Mouse (Mus musculus) right cerebral cortex, postnatal 4 days (tissue): Measurements from ENCODE around the gene H2-Q7.
"Not testable (repeated sequence)": the region's sequence is repeated elsewhere in the genome, so short reads cannot be mapped to it uniquely, and the experiment has no call there.

Experiments used
- DNase-seq: peaks from one replicate; pipeline ENCODE4 v3.0.0-alpha.2; 2022

H2-Q7 gene

GRCm38 (mm10) chr17:35437386-35437936 is 1.5 kb upstream of the H2-Q7 start:
- not testable (repeated sequence) for DNase-seq

DNA sequence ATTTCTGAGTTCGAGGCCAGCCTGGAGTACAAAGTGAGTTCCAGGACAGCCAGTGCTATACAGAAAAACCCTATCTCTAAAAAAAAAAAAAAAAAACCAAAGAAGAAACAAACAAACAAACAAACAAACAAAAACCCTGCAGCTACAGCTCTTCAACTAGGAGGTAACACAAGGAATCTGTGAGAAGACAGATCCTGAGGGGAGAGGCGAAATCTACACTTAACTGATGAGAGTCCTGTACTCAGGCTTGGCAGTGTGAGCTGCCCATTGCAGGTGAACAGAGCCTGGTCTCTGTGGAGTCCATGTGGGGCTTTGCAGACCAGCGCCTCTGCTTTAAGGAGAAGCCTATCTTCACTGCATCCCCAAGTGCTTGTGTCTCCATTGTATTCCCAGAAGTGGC is 560 bp upstream of the H2-Q7 start:
- DNase-seq = not testable (repeated sequence)

DNA sequence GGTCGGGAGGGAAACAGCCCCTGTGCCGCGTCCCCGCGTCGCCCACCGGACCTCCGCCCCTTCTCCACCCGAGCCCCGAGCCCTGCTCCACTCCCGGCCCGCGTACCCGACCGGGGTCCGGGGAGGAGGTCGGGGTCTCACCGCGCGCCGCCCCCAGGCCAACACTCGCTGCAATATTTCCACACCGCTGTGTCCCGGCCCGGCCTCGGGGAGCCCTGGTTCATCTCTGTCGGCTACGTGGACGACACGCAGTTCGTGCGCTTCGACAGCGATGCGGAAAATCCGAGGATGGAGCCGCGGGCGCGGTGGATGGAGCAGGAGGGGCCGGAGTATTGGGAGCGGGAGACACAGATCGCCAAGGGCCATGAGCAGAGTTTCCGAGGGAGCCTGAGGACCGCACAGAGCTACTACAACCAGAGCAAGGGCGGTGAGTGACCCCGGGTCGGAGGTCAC is 366 bp downstream of the H2-Q7 start:
- DNase-seq = peak; percentile 11

DNA sequence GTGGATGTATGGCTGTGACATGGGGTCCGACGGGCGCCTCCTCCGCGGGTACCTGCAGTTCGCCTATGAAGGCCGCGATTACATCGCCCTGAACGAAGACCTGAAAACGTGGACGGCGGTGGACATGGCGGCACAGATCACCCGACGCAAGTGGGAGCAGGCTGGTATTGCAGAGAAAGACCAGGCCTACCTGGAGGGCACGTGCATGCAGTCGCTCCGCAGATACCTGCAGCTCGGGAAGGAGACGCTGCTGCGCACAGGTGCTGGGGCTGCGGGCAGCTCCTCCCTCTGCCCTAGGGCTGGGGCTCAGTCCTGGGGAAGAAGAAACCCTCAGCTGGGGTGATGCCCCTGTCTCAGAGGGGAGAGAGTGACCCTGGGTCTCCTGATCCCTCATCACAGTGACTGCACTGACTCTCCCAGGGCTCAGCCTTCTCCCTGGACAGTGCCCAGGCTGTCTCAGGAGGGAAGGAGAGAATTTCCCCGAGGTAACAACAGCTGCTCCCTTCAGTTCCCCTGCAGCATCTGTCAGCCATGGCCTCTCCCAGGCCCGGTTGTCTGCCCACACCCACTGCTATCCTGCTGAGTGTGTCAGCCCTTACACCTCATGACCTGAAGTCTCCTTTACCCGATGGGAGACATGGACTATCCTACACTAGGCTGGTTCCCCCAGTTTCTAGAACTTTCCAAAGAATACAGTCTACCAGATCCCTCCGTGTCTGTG is 1.1 kb downstream of the H2-Q7 start:
- not testable (repeated sequence) for DNase-seq

DNA sequence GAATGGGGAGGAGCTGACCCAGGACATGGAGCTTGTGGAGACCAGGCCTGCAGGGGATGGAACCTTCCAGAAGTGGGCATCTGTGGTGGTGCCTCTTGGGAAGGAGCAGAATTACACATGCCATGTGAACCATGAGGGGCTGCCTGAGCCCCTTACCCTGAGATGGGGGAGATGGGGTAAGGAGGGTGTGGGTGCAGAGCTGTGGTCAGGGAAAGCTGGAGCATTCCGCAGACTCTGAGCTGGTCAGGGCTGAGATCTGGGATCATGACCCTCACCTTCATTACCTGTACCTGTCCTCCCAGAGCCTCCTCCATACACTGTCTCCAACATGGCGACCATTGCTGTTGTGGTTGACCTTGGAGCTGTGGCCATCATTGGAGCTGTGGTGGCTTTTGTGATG is 3.4 kb downstream of the H2-Q7 start:
- not testable (repeated sequence) for DNase-seq

DNA sequence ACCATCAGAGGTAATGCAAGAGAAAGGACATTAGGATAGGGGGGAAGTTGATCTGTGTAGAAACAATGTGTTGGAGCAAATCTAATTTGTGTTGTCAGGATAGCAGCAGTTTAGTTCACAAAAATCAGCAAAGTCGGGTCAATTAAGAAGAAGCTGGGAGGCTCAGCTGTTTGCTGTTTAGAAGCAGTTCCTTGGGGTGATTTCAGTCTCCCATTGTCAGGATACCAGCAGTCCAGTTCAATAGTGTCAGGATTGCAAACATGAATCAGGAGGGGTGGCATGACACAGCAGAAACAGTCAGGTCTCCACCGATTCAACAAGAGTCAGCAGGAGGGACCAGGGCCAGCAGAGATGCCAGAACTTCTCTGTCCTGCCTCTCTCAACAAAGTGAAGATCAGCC is 5.6 kb downstream of the H2-Q7 start:
- not testable (repeated sequence) for DNase-seq

DNA sequence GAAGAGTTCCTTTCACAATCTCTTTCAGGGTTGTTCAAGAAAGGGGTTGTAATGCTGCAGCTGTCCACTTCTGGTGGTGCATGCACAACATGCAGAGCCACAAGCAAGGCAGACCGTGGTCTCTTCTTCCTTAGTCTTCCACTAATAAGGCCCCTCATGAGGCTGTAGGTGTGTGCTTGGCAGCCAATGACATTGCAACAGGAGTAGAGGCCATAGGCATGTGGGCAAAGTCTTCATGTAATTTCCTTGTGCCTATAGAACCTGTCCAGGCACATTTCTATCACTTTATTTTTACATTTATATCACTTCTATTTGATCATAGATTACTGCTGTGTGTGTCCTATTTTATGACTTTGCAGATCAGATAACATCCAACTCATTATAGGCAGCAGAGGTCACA is 19.3 kb downstream of the H2-Q7 start:
- DNase-seq = not testable (repeated sequence)

DNA sequence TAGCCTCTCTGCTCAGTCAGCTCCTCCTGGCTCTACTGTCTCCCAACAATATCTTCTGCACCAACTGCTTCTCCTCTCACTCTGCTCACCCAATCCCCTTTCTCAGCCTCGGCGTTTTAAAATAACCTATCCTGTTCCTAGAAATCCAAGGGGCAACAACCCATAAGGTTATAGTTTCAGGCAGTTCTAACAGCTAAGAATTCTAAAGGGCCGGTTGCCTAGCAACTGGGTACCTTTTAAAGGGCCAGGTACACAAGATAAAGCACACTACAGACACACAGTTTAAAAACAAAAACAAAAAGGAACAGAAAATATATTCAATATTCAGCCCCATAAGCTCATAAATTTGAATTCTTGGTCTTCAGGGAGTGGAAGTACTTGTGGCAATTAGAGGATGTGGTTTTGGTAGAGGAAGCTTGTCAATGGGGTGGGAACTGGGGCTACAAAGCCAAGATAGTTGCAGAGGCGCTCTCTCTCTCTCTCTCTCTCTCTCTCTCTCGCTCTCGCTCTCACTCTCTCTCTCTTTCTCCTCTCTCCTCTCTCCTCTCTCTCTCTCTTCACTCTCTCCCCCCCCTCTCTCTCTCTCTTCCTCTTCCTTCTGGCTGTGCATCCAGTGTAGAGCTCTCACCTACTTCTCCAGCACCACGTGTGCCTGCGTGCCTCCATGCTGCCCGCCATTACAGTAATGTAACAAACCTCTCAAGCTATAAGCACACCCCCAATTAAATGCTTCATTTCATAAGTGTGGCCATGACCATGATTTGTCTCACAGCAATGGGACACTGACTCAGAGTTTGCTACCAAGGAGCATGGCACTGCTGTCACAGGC is 21.8 kb downstream of the H2-Q7 start:
- not testable (repeated sequence) for DNase-seq

- peak; percentile 49 for DNase-seq
Measured at GRCm38 (mm10) chr17:35465651-35466050, 26.7 kb downstream of the H2-Q7 start.

DNA sequence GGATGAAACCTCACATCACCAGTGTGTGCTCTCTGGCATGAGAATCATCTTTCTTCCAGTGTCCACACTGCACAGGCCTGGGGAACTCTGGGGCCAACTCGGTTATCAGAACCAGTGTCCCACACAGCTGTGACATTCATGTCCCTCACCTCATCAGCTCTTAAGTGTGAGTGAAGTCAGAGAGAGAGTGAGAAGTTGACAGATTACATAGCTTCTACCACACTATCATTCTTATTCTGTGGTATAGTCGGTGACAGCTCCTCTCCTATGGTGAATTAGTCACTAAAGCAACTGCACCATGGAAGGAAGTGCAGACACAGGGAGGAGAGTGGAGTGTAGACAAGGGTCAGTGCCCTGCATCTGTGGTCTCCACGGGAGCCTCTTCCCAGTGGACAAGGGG is 30.0 kb downstream of the H2-Q7 start:
- DNase-seq = not testable (repeated sequence)

- peak; percentile 6 for DNase-seq
Measured at GRCm38 (mm10) chr17:35469842-35470751, 31.1 kb downstream of the H2-Q7 start, which contains the start of gene H2-Q10. Gene H2-Q10 (plus strand): TSS chr17:35470089.

- peak; percentile 71 for DNase-seq
Measured at GRCm38 (mm10) chr17:35484066-35484465, 45.1 kb downstream of the H2-Q7 start.

DNA sequence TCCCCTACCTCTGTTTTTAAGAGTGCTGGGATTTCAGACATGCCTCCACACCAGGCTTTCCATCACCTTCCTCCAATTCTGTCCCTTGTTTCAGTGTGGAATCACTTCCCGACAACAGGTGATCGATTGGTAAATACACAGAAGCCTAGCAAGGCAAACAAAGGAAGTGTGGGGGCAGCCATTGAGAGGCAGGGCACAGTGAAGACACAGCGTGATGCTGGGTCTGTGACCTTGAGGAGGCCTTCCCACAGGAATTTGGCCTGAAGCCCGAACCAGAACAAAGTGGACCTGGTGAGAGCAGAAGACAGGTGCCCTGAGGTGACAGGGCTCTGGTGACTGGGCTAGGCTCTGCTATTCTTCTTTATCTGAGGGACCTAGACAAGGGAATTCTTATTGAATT is 46.7 kb downstream of the H2-Q7 start:
- no peak for DNase-seq

GRCm38 (mm10) chr17:35486726-35487125 is 47.8 kb downstream of the H2-Q7 start:
- no peak for DNase-seq

DNA sequence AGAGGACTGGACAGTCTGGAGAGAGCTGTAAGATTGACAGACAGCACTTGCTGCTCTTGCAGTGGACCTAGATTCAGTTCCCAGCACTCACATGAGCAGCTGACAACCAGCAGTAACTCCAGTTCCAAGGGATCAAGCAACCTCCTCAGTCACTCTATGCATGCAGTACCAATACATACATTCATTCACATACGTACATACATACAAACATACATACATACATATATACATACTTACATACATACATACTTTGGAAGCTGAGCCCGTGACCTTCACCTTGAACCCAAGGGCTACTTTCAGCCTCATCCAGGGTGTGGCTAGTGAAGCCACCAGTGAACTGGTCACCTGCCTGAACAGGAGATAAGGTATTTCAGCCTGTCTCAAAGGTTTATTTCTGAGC is 49.1 kb downstream of the H2-Q7 start:
- no peak for DNase-seq

GRCm38 (mm10) chr17:35490320-35490719 is 51.4 kb downstream of the H2-Q7 start:
- DNase-seq = no peak
